Mouse (Mus musculus): ENCODE measurements around the gene Il1a.

The Il1a gene

DNA sequence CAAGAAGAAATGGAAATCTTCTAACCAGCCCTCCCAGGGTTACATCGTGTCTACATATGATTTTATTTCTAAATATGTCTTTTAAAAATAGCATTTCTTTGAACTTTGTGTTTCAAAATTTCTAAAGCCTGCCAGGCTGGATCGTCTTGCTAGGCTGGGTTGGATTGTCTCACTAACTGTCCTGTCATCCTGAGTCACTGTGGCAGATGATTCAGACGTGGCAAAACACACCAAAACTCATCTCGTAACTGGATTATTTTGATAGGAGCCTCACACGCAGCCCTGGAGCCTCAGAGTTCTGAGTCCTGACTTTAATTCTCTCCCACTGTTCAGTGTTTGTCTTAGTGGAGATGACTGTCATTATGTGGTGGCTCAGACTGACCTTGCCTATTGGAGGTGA lies 46.7 kb downstream of the Il1a start:
- no peak for DNase-seq (ENCODE audit: low spot score)

- DNase-seq (ENCODE audit: low spot score) = no peak
These were observed 48.5 kb downstream of the Il1a start for GRCm38 (mm10) chr2:129261151-129261794.

DNA sequence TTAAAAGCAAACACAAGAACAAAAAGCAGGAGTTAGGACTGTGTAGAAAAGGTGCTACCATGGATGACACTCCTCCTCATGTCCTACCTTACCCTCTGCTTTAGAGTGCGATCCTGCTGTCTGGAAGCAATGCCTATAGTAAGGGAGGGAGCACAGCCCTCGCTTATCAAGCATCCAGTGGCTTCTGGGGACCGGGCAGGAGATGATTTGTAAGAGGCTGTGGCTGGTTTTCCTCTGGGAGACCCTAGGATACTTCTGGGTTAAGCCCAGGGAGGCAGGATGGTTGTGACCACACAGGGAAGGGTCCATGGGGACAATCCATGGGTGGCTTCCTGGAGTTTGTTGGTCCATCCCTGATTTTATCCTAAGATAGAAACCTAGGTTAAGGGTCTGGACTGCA lies 49.1 kb downstream of the Il1a start:
- no peak for DNase-seq (ENCODE audit: low spot score)

DNA sequence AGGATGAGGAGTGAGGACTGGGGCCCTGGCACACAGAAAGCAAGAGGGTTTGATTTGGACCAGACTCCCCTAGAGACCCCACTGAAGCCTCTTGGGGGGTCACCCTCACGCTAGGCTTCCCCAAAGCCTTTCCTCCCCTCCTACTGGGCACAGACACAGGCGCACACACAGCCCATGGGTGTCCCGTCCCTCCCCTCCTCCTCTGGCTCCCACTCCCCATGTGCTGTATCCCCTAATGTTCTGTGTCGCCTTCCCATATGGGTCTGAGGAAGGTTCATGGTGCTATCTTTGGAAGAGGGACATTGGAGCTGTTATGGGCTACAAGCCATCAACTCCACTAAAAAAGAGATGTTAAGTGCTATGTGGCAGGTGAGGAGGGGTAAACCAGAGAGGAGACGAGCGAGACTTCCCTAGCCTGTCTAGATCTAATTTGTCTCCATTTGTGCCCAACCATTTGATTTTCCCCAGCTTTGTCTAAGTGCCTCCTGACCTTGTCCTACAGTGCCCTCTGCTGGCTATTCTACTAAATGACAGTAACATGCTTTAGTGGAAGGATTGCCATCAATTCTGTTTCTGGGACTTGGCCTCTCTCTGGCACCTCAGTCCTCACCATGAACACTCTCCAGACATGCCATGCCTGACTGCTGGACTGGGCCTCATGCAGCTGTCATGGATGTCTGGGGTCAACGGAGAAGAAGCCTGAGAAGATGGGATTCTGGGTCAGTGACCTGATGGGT lies 51.1 kb downstream of the Il1a start:
- peak; percentile 76 for DNase-seq (ENCODE audit: low spot score)

- DNase-seq (ENCODE audit: low spot score) = no peak
These were observed 51.7 kb downstream of the Il1a start for GRCm38 (mm10) chr2:129258056-129258455.

DNA sequence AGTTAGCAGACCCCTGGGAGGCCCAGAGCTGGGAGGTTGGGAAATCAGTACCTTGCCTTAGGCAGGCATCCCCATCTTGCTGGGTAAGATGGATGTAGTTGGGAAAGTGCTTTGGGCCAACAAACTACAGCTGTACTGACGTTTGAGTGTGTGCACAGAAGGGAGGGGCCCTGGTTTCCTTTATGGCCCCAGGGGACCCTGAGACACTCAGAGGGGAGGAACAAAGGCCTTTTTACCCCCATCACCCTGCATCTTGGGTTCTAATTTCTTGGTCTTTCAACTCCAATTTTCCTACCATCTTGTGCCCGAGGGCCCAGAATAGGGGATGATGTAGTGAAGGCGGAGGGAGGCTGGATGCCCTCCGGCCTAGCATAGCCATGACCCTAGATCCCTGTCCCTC lies 53.8 kb downstream of the Il1a start:
- DNase-seq (ENCODE audit: low spot score) = no peak

GRCm38 (mm10) chr2:129254076-129254475 lies 55.7 kb downstream of the Il1a start:
- no peak for DNase-seq (ENCODE audit: low spot score)

DNA sequence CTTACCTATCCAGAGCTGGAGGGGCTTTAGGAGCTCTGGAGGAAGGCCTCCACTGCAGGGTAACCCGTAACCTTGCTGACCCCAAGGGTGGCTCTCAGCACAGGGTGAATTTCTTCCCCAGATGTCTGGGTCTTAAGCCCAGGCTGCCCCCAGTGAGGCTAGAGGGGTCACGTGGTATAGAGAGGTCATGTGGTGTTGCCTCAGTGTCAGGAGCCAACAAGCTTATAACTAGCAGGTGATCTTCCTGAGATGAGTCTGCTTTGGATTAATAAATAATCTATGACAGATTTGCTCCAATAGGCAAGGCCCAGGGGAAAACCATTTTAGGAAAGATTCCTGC lies 56.2 kb downstream of the Il1a start:
- no peak for DNase-seq (ENCODE audit: low spot score)

DNA sequence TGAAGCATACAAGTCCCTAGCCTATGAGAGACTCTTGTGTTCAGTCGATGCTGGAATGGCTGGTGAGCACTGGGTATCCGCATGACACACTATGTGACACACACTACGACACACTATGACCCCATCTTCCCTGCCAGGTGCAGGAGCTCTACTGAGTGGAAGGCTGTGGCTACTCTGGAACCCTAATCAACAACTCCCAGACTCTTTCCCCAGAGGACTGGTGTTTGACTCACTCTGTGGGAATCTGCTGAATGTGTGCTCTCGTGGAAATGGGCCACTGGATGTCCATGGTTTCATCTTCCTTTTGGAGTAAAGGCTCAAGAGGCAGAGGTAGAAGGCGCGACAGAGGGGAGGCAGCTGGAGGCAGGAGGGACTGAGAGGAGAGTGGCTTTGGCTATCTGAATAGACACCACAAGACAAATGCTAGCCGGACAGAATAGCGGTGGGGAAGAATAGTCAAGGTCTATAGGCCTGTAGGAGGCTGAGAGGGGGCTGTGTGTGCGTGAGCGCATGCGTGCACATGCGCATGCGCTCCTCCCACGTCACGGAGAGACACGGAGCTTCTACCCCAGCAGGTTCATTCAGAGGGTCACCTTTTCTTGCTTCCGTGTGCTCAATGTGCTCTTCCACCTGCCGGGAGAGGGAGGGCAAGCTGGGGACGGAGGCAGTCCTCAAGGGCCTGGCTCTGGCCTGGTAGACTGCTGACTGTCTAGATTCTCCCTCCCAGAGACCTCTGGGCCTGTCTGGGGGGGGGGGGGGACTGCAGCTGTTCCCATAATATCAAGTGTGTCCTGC lies 56.7 kb downstream of the Il1a start:
- no peak for DNase-seq (ENCODE audit: low spot score)

Data from T-cell, adult 2 months (primary cell).